Mouse (Mus musculus): ENCODE measurements at regions not wholly inside any gene's neighbourhood (a gene's known extent, or its start where the extent isn't known, plus 50 kb on each side); places are given as distances from the start of the nearest gene placed in this dataset.
"Not testable (repeated sequence)": the region's sequence is repeated elsewhere in the genome, so short reads cannot be mapped to it uniquely, and the experiment has no call there.

- DNase-seq (ENCODE audit: low read depth, low spot score) = no peak
These were observed 169.1 kb upstream of the Col8a1 start for GRCm38 (mm10) chr16:57923447-57924129.

GRCm38 (mm10) chr16:57924130-57924495 is 169.6 kb upstream of the Col8a1 start:
- no peak for DNase-seq (ENCODE audit: low read depth, low spot score)

GRCm38 (mm10) chr16:57927816-57928215 is 173.3 kb upstream of the Col8a1 start:
- no peak for DNase-seq (ENCODE audit: low read depth, low spot score)

- no peak for DNase-seq (ENCODE audit: low read depth, low spot score)
These were observed 173.8 kb upstream of the Col8a1 start for GRCm38 (mm10) chr16:57928301-57928700.

GRCm38 (mm10) chr16:57929151-57929764 is 174.7 kb upstream of the Col8a1 start:
- no peak for DNase-seq (ENCODE audit: low read depth, low spot score)

- DNase-seq (ENCODE audit: low read depth, low spot score) = no peak
These were observed 190.9 kb upstream of the Col8a1 start for GRCm38 (mm10) chr16:57945404-57945803.

GRCm38 (mm10) chr16:57947309-57947708 is 192.8 kb upstream of the Col8a1 start:
- no peak for DNase-seq (ENCODE audit: low read depth, low spot score)

- no peak for DNase-seq (ENCODE audit: low read depth, low spot score)
These were observed 195.1 kb upstream of the Col8a1 start for GRCm38 (mm10) chr16:57949680-57950079.

- no peak for DNase-seq (ENCODE audit: low read depth, low spot score)
These were observed 216.4 kb upstream of the Col8a1 start for GRCm38 (mm10) chr16:57970956-57971355.

- no peak for DNase-seq (ENCODE audit: low read depth, low spot score)
These were observed 229.6 kb upstream of the Col8a1 start for GRCm38 (mm10) chr16:57984111-57984510.

GRCm38 (mm10) chr16:58005740-58006139 is 251.2 kb upstream of the Col8a1 start:
- DNase-seq (ENCODE audit: low read depth, low spot score) = no peak

GRCm38 (mm10) chr16:58013557-58013956 is 259.0 kb upstream of the Col8a1 start:
- no peak for DNase-seq (ENCODE audit: low read depth, low spot score)

GRCm38 (mm10) chr16:58027525-58027924 is 273.0 kb upstream of the Col8a1 start:
- no peak for DNase-seq (ENCODE audit: low read depth, low spot score)

GRCm38 (mm10) chr16:58028541-58028940 is 274.0 kb upstream of the Col8a1 start:
- DNase-seq (ENCODE audit: low read depth, low spot score) = not testable (repeated sequence)

GRCm38 (mm10) chr16:58029674-58030073 is 275.1 kb upstream of the Col8a1 start:
- no peak for DNase-seq (ENCODE audit: low read depth, low spot score)

- no peak for DNase-seq (ENCODE audit: low read depth, low spot score)
These were observed 314.2 kb upstream of the Col8a1 start for GRCm38 (mm10) chr16:58068654-58069271.

- DNase-seq (ENCODE audit: low read depth, low spot score) = no peak
These were observed 317.9 kb upstream of the Col8a1 start for GRCm38 (mm10) chr16:58072441-58072840.

GRCm38 (mm10) chr16:58100351-58100750 is 307.9 kb upstream of the Dcbld2 start:
- no peak for DNase-seq (ENCODE audit: low read depth, low spot score)

- DNase-seq (ENCODE audit: low read depth, low spot score) = no peak
These were observed 297.8 kb upstream of the Dcbld2 start for GRCm38 (mm10) chr16:58110452-58110851.

- no peak for DNase-seq (ENCODE audit: low read depth, low spot score)
These were observed 282.2 kb upstream of the Dcbld2 start for GRCm38 (mm10) chr16:58126086-58126485.

- DNase-seq (ENCODE audit: low read depth, low spot score) = no peak
These were observed 271.9 kb upstream of the Dcbld2 start for GRCm38 (mm10) chr16:58136144-58136905.

GRCm38 (mm10) chr16:58136979-58137378 is 271.3 kb upstream of the Dcbld2 start:
- DNase-seq (ENCODE audit: low read depth, low spot score) = no peak
